Mouse (Mus musculus) left cerebral cortex, adult 9 months (tissue): Measurements from ENCODE around the gene Spin2c.
A peak's percentile ranks its signal among the peaks of the same experiment; 100 is the strongest.

Source experiments
- DNase-seq, 2 experiments: peaks; one replicate each; pipeline ENCODE4 v3.0.0; 2022; ENCODE audit warnings: low spot score in 2 of 2

The Spin2c gene

DNA sequence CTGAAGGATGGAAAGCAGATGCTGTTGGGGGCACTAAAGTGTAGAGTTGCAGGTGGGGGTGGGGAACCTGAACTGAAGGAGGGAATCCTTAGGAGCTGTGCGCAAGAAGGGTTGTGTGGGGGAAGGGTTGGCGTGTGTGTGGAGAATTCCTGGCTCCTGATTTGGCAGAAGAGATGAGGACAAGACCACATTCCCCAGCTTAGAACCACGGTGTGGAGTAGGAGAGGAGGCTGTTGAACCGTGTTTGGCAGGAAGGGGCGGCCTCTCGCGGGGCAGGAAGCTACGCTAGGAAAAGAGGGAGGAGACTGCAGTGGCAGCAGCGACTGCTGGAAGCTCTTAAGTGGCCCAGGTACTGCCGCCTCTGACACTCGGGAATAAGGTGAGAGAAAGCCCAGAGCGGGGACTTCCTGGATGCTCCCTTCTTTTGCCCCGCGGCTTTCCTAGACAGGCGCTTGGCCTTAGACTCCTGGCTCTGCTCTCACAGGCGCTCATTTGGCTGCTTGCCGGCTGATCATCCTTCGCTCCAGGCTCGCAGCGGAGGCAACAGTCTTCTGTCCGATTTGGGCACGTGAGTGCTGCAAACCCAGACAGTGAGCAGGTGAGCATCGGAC is at the start of gene Spin2c:
Gene Spin2c (plus strand): TSS at position 275 of the 611 bp plus-strand sequence.
- peak; percentile 14 to 40 for DNase-seq

DNA sequence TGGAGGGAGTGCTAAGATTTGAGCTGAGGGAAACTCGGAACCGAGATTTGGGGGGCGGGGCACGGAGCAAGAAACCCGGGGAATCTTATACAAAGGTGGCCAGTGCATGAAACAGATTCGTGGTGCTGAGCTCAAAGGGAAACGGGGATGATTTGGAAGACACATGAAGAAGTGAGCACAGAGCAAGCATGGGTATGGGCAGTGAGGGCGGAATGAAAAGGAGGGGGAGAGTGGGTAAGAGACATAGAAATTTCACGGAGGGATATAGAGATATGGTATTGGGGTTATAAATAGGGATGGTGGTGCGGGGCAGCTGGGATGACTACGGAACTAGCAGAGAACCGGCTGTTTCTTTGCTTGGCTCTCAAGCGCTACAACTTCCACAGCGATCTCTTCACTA is 581 bp downstream of the Spin2c start:
- peak in 1 of 2 experiments; percentile 10 for DNase-seq
